Mouse (Mus musculus) lung, postnatal 0 days (tissue): ENCODE results near the gene Slc38a11. TPM values are rescaled to one million over a fixed set of nuclear protein-coding genes. Genes with fewer than 3 reads are reported as not detected.

ENCODE experiments used
- ATAC-seq: fragments of 200-750 bp; cut with Nextera tagmentation; 2 replicates; pipeline ENCODE4 v1.8.0; 2017; ENCODE audit warnings: moderate library complexity
- DNase-seq: peaks from one replicate; pipeline ENCODE4 v3.0.0-alpha.2; 2016; ENCODE audit warnings: low spot score
- H3K27ac ChIP-seq: fragments of 300-500 bp; sonication (generic); 2 replicates; pipeline ENCODE4 v1.5.1; 2014; ENCODE audit warnings: antibody characterized with exemption, mild to moderate bottlenecking, low read length, mixed read lengths
- H3K27me3 ChIP-seq: fragments of 300-500 bp; sonication (generic); replicated peaks from 2 replicates; pipeline ENCODE4 v1.6.1; 2014; ENCODE audit warnings: low read length, mixed read lengths; ENCODE audit not compliant: insufficient read depth
- H3K36me3 ChIP-seq: fragments of 300-500 bp; sonication (generic); 2 replicates; pipeline ENCODE4 v1.6.1; 2014; ENCODE audit warnings: low read length, mixed read lengths; ENCODE audit not compliant: insufficient read depth
- H3K4me1 ChIP-seq: fragments of 300-500 bp; sonication (generic); 2 replicates; pipeline ENCODE4 v1.6.1; 2014; ENCODE audit warnings: antibody characterized with exemption, low read depth, low read length, mixed read lengths; ENCODE audit not compliant: insufficient read depth
- H3K4me2 ChIP-seq: fragments of 300-500 bp; sonication (generic); replicated peaks from 2 replicates; pipeline ENCODE4 v1.6.1; 2014; ENCODE audit warnings: low read depth, mild to moderate bottlenecking, low read length, moderate library complexity, mixed read lengths
- H3K4me3 ChIP-seq: fragments of 300-500 bp; sonication (generic); 2 replicates; pipeline ENCODE4 v1.5.1; 2014; ENCODE audit warnings: low read depth, low read length
- H3K9ac ChIP-seq: fragments of 300-500 bp; sonication (generic); replicated peaks from 2 replicates; pipeline ENCODE4 v1.6.1; 2014; ENCODE audit warnings: low read depth, mild to moderate bottlenecking
- H3K9me3 ChIP-seq: fragments of 300-500 bp; sonication (generic); 2 replicates; pipeline ENCODE4 v1.6.1; 2016; ENCODE audit warnings: low read length, mixed read lengths
- CTCF ChIP-seq: IDR thresholded peaks from 2 replicates; pipeline ENCODE4 v1.5.1; 2016; ENCODE audit warnings: antibody characterized with exemption, mild to moderate bottlenecking
- EP300 ChIP-seq: IDR thresholded peaks from 2 replicates; pipeline ENCODE4 v1.6.1; 2016; ENCODE audit warnings: antibody characterized with exemption, mild to moderate bottlenecking, control low read depth
- WGBS: fragments of 180-500 bp; shearing (Covaris S2); extraction: QIAGEN DNeasy Blood & Tissue Kit; methylation state at CpG from one replicate; pipeline ENCODE4 v1.1.7; 2014; 5-methylcytosine and 5-hydroxymethylcytosine counted together
- polyA plus RNA-seq: library from polyadenylated mRNA; unstranded; fragments of >200 nt; fragmentation: Nextera tagmentation; extraction: Ambion mirVana; gene quantifications from 2 replicates; pipeline ENCODE4 v1.2.1, GENCODE M21; 2015

Gene Slc38a11
- polyA plus RNA-seq, 1 experiment from 2014 or later = 0.23 TPM

- Histone ChIP-seq H3K9ac (no peak overlapping the region), H3K9me3 (no peaks in the 10 kb centered on the region), H3K4me1 (no peaks in the 10 kb centered on the region), H3K27me3 (no peaks in the 10 kb centered on the region), H3K4me3 (no peak overlapping the region), H3K36me3 (no peaks in the 10 kb centered on the region), H3K4me2 (no peak overlapping the region), H3K27ac (no peak overlapping the region)
- TF ChIP-seq EP300 = no peak
- no peak for TF ChIP-seq CTCF
- no peak for DNase-seq
- WGBS = 72% methylated on average over 12 of the region's 12 CpGs
- ATAC-seq = no peak
Observed at GRCm38 (mm10) chr2:65316721-65317120, 47.1 kb downstream of the Slc38a11 start.

GRCm38 (mm10) chr2:65311250-65311649 lies 52.6 kb downstream of the Slc38a11 start:
- Histone ChIP-seq H3K9ac (no peak overlapping the region), H3K36me3 (no peaks in the 10 kb centered on the region), H3K27ac (no peak overlapping the region), H3K4me2 (no peak overlapping the region), H3K27me3 (no peaks in the 10 kb centered on the region), H3K9me3 (no peaks in the 10 kb centered on the region), H3K4me1 (no peaks in the 10 kb centered on the region), H3K4me3 (no peak overlapping the region)
- DNase-seq (no peak), ATAC-seq (no peak)
- TF ChIP-seq CTCF (no peak), EP300 (no peak)
- 76% methylated on average over 3 of the region's 3 CpGs for WGBS

- Histone ChIP-seq H3K9me3 (no peaks in the 10 kb centered on the region), H3K36me3 (no peaks in the 10 kb centered on the region), H3K9ac (no peak overlapping the region), H3K27me3 (no peaks in the 10 kb centered on the region), H3K4me2 (no peak overlapping the region), H3K4me3 (no peak overlapping the region), H3K27ac (no peak overlapping the region), H3K4me1 (no peaks in the 10 kb centered on the region)
- ATAC-seq (no peak), DNase-seq (no peak)
- 42% methylated on average over 2 of the region's 2 CpGs for WGBS
- TF ChIP-seq EP300 = no peak
- TF ChIP-seq CTCF = no peak
Observed at GRCm38 (mm10) chr2:65296541-65296940, 67.3 kb downstream of the Slc38a11 start.

GRCm38 (mm10) chr2:65294092-65294491 lies 69.7 kb downstream of the Slc38a11 start:
- Histone ChIP-seq H3K36me3 (no peaks in the 10 kb centered on the region), H3K4me1 (no peaks in the 10 kb centered on the region), H3K27ac (no peak overlapping the region), H3K9me3 (no peaks in the 10 kb centered on the region), H3K4me3 (no peak overlapping the region), H3K4me2 (no peak overlapping the region), H3K9ac (no peak overlapping the region), H3K27me3 (no peaks in the 10 kb centered on the region)
- TF ChIP-seq EP300 (no peak), CTCF (no peak)
- no peak for ATAC-seq
- 55% methylated on average over 8 of the region's 8 CpGs for WGBS
- DNase-seq = no peak

GRCm38 (mm10) chr2:65293411-65293810 lies 70.4 kb downstream of the Slc38a11 start:
- Histone ChIP-seq H3K36me3 (no peaks in the 10 kb centered on the region), H3K4me3 (no peak overlapping the region), H3K27ac (no peak overlapping the region), H3K4me2 (no peak overlapping the region), H3K9ac (no peak overlapping the region), H3K27me3 (no peaks in the 10 kb centered on the region), H3K9me3 (no peaks in the 10 kb centered on the region), H3K4me1 (no peaks in the 10 kb centered on the region)
- no peak for ATAC-seq
- DNase-seq = no peak
- TF ChIP-seq CTCF (no peak), EP300 (no peak)
- 79% methylated on average over 8 of the region's 8 CpGs for WGBS

GRCm38 (mm10) chr2:65289721-65290120 lies 74.1 kb downstream of the Slc38a11 start:
- no peak for ATAC-seq
- Histone ChIP-seq H3K36me3 (no peaks in the 10 kb centered on the region), H3K9ac (no peak overlapping the region), H3K9me3 (no peaks in the 10 kb centered on the region), H3K4me1 (no peaks in the 10 kb centered on the region), H3K27me3 (no peaks in the 10 kb centered on the region), H3K27ac (no peak overlapping the region), H3K4me2 (no peak overlapping the region), H3K4me3 (no peak overlapping the region)
- no peak for TF ChIP-seq EP300
- TF ChIP-seq CTCF = no peak
- 86% methylated on average over 4 of the region's 4 CpGs for WGBS
- no peak for DNase-seq

- Histone ChIP-seq H3K9ac (no peak overlapping the region), H3K27ac (no peak overlapping the region), H3K4me2 (no peak overlapping the region), H3K4me3 (no peak overlapping the region), H3K36me3 (no peaks in the 10 kb centered on the region), H3K27me3 (no peaks in the 10 kb centered on the region), H3K9me3 (no peaks in the 10 kb centered on the region), H3K4me1 (no peaks in the 10 kb centered on the region)
- no peak for ATAC-seq
- no peak for TF ChIP-seq CTCF
- no peak for TF ChIP-seq EP300
- 74% methylated on average over 1 of the region's 1 CpGs for WGBS
- DNase-seq = no peak
Observed at GRCm38 (mm10) chr2:65288696-65289095, 75.1 kb downstream of the Slc38a11 start.
